Mouse (Mus musculus): ENCODE data around the gene Adam12. TPM values are rescaled to one million over a fixed set of nuclear protein-coding genes. Genes with fewer than 3 reads are reported as not detected.

Adam12 gene
- polyA plus RNA-seq, 1 experiment = 2.1 TPM

DNA sequence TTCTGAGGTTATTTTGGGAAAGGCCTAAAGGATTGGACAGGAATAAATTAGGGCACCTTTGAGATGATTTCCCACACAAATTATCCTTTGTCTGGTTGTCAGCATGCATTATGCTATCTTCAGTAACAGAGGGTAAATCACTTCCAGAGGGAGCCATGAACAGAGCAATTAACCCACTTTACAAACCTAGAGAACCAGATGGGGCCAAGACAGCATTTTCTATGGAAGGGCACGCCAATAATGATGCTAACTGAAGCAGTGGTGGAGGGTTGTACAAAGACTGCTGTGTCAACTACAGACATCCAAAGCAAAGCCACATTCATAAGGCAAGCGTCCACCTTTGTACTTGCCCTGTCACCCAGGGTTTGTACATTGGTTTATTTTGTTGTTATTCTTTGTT, 99.6 kb downstream of the Adam12 start:
- Histone ChIP-seq H3K4me1 (ENCODE audit: control insufficient read depth, insufficient read depth, low read length) (no peaks in the 10 kb centered on the region; the same call in 1 of the 2 replicates), H3K4me3 (ENCODE audit: insufficient read depth, low read length) (no peak overlapping the region), H3K27ac (ENCODE audit: insufficient read depth, low read length) (no peak overlapping the region)
- TF ChIP-seq POLR2A (IDR thresholded peaks at IDR 0.05; ENCODE audit: extremely low read depth, insufficient read depth, low read length) (no peak), CTCF (IDR thresholded peaks at IDR 0.05; ENCODE audit: extremely low read depth, insufficient read depth, low read length) (no peak)

DNA sequence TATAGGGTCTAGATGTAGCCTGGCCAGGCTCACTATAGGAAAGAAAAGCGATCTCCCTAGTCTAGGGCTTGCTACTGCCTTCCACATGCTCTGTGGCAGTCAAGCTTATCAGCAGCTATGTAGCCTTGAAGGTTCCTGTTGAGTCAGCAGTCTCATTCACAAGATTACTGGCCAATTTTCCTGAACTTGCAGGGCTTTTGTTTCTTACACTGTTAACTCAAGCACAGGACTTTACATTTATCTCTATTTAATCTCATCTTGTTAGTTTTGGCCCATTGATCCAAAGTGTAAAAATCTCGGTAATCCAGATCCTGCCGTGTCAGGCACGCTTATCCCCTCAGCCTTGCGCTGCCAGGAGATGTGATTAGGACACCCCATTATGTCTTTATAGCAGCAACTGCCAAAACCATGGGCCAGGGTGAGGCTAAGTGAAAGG, 103.8 kb downstream of the Adam12 start:
- Histone ChIP-seq H3K27ac (ENCODE audit: insufficient read depth, low read length) (no peak overlapping the region), H3K4me1 (ENCODE audit: control insufficient read depth, insufficient read depth, low read length) (no peaks in the 10 kb centered on the region; the same call in 1 of the 2 replicates), H3K4me3 (ENCODE audit: insufficient read depth, low read length) (no peak overlapping the region)
- TF ChIP-seq POLR2A (IDR thresholded peaks at IDR 0.05; ENCODE audit: extremely low read depth, insufficient read depth, low read length) (no peak), CTCF (IDR thresholded peaks at IDR 0.05; ENCODE audit: extremely low read depth, insufficient read depth, low read length) (no peak)

DNA sequence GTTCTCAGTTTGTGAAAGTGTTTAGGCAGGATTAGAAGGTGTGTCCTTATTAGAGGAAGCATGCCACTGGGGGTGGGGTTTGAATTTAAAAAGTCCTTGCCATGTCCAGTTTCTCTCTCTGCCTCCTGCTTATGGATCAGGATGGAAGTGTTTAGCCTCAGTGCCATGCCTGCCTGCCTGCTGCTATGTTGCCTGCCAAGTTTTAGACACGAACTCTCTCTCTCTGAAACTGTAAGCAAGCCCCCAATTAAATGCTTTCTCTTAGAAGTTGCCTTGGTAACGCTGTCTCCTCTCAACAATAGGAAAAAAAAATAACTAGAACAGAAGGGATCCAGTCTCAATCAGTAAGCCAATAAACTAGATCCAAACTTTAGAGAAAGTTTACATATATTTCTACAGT, 110.5 kb downstream of the Adam12 start:
- H3K27ac ChIP-seq (ENCODE audit: insufficient read depth, low read length) = no peak overlapping the region
- TF ChIP-seq POLR2A (IDR thresholded peaks at IDR 0.05; ENCODE audit: extremely low read depth, insufficient read depth, low read length) (no peak), CTCF (IDR thresholded peaks at IDR 0.05; ENCODE audit: extremely low read depth, insufficient read depth, low read length) (no peak)
- H3K4me1 ChIP-seq (ENCODE audit: control insufficient read depth, insufficient read depth, low read length) = no peaks in the 10 kb centered on the region
- no peak overlapping the region for H3K4me3 ChIP-seq (ENCODE audit: insufficient read depth, low read length)

- no peaks in the 10 kb centered on the region for H3K4me1 ChIP-seq (ENCODE audit: control insufficient read depth, insufficient read depth, low read length)
- H3K4me3 ChIP-seq (ENCODE audit: insufficient read depth, low read length) = no peak overlapping the region
- TF ChIP-seq CTCF (IDR thresholded peaks at IDR 0.05; ENCODE audit: extremely low read depth, insufficient read depth, low read length) (no peak), POLR2A (IDR thresholded peaks at IDR 0.05; ENCODE audit: extremely low read depth, insufficient read depth, low read length) (no peak)
- no peak overlapping the region for H3K27ac ChIP-seq (ENCODE audit: insufficient read depth, low read length)
Measured at GRCm38 (mm10) chr7:134115438-134115837, 116.5 kb downstream of the Adam12 start.

- Histone ChIP-seq H3K4me3 (ENCODE audit: insufficient read depth, low read length) (no peak overlapping the region), H3K4me1 (ENCODE audit: control insufficient read depth, insufficient read depth, low read length) (peaks cover 2% of the 10 kb centered on the region; the same call in 1 of the 2 replicates), H3K27ac (ENCODE audit: insufficient read depth, low read length) (no peak overlapping the region)
- no peak for TF ChIP-seq CTCF (IDR thresholded peaks at IDR 0.05; ENCODE audit: extremely low read depth, insufficient read depth, low read length)
- no peak for TF ChIP-seq POLR2A (IDR thresholded peaks at IDR 0.05; ENCODE audit: extremely low read depth, insufficient read depth, low read length)
Measured at GRCm38 (mm10) chr7:134114311-134115188, 117.4 kb downstream of the Adam12 start.

- TF ChIP-seq CTCF (IDR thresholded peaks at IDR 0.05; ENCODE audit: extremely low read depth, insufficient read depth, low read length) (no peak), POLR2A (IDR thresholded peaks at IDR 0.05; ENCODE audit: extremely low read depth, insufficient read depth, low read length) (no peak)
- H3K27ac ChIP-seq (ENCODE audit: insufficient read depth, low read length) = no peak overlapping the region
Measured at GRCm38 (mm10) chr7:134113829-134114228, 118.1 kb downstream of the Adam12 start.

GRCm38 (mm10) chr7:134110116-134110515, 121.8 kb downstream of the Adam12 start:
- Histone ChIP-seq H3K4me3 (ENCODE audit: insufficient read depth, low read length) (no peak overlapping the region), H3K4me1 (ENCODE audit: control insufficient read depth, insufficient read depth, low read length) (peaks cover 2% of the 10 kb centered on the region; the same call in 1 of the 2 replicates), H3K27ac (ENCODE audit: insufficient read depth, low read length) (no peak overlapping the region)
- TF ChIP-seq CTCF (IDR thresholded peaks at IDR 0.05; ENCODE audit: extremely low read depth, insufficient read depth, low read length) = no peak
- TF ChIP-seq POLR2A (IDR thresholded peaks at IDR 0.05; ENCODE audit: extremely low read depth, insufficient read depth, low read length) = no peak

More at GRCm38 (mm10) chr7:134113829-134114228, 118.1 kb downstream of the Adam12 start:
- H3K4me1 ChIP-seq (ENCODE audit: control insufficient read depth, insufficient read depth, low read length) = peaks cover 2% of the 10 kb centered on the region; the same call in 1 of the 2 replicates
- H3K4me3 ChIP-seq (ENCODE audit: insufficient read depth, low read length) = no peak overlapping the region

DNA sequence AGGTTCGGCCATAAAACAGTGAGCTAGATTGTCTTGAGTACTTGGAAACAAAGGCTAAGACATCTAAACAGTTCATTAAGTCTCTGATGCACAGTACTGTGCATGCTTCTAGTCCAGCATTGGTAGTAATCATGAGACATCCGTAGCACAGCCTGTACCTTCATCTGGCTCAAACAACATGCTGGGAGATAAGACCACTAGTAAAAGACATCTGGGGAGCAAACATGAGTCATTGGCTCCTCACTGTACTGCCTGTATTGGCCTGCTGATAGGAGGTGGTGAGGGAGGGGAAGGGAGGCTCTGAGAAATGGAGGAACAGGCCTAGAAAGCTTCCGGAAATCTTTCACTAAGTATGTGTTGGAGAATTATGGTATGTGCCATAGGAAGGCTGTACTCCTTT, 124.1 kb downstream of the Adam12 start:
- Histone ChIP-seq H3K27ac (ENCODE audit: insufficient read depth, low read length) (no peak overlapping the region), H3K4me3 (ENCODE audit: insufficient read depth, low read length) (no peak overlapping the region), H3K4me1 (ENCODE audit: control insufficient read depth, insufficient read depth, low read length) (peaks cover 2% of the 10 kb centered on the region; the same call in 1 of the 2 replicates)
- TF ChIP-seq CTCF (IDR thresholded peaks at IDR 0.05; ENCODE audit: extremely low read depth, insufficient read depth, low read length) (no peak), POLR2A (IDR thresholded peaks at IDR 0.05; ENCODE audit: extremely low read depth, insufficient read depth, low read length) (no peak)

DNA sequence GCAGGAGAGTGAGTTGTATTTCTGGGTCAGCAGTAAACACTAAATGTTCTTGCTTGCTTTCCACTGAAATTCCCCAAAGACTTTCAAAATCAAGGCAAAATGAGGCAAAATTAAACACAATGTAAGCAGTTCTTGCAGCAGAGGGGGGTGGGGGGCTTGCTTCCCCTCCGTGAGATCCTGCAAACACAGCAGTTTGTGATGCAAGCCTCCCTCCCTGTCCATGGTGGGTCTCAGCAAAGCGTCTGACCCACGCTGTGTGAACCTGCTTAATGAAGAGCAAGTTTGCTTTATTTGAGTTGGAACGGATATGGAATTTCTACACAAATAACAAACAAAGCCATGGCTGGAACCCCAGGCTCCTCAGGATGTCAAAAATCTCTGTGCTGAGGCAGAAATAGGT, 132.9 kb downstream of the Adam12 start:
- Histone ChIP-seq H3K4me1 (ENCODE audit: control insufficient read depth, insufficient read depth, low read length) (no peaks in the 10 kb centered on the region), H3K27ac (ENCODE audit: insufficient read depth, low read length) (no peak overlapping the region), H3K4me3 (ENCODE audit: insufficient read depth, low read length) (no peak overlapping the region)
- no peak for TF ChIP-seq POLR2A (IDR thresholded peaks at IDR 0.05; ENCODE audit: extremely low read depth, insufficient read depth, low read length)
- TF ChIP-seq CTCF (IDR thresholded peaks at IDR 0.05; ENCODE audit: extremely low read depth, insufficient read depth, low read length) = no peak

DNA sequence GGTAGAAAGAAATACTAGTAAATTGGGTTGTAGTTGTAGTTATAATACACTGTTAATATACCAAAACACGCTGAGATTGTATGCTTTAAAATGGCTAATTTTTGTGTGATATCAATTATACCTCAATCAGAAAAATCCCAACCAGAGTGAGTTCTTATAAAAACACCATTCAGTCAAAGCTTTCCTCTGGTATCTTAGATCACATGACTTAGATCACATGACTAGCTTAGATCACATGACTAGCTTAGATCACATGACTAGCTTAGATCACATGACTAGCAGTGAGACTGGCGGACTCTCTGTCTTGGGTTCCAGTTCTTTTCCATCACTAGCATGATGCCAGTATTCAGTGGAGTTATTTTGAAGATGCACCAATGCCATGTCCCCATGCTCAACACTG, 134.1 kb downstream of the Adam12 start:
- no peak for TF ChIP-seq POLR2A (IDR thresholded peaks at IDR 0.05; ENCODE audit: extremely low read depth, insufficient read depth, low read length)
- TF ChIP-seq CTCF (IDR thresholded peaks at IDR 0.05; ENCODE audit: extremely low read depth, insufficient read depth, low read length) = no peak
- H3K4me3 ChIP-seq (ENCODE audit: insufficient read depth, low read length) = no peak overlapping the region
- H3K4me1 ChIP-seq (ENCODE audit: control insufficient read depth, insufficient read depth, low read length) = no peaks in the 10 kb centered on the region
- no peak overlapping the region for H3K27ac ChIP-seq (ENCODE audit: insufficient read depth, low read length)

Measured in cortical plate, adult 2 months (tissue).